Mouse (Mus musculus): Measurements from ENCODE around the gene Nell2.
A peak's percentile ranks its signal among the peaks of the same experiment; 100 is the strongest.

Gene Nell2

DNA sequence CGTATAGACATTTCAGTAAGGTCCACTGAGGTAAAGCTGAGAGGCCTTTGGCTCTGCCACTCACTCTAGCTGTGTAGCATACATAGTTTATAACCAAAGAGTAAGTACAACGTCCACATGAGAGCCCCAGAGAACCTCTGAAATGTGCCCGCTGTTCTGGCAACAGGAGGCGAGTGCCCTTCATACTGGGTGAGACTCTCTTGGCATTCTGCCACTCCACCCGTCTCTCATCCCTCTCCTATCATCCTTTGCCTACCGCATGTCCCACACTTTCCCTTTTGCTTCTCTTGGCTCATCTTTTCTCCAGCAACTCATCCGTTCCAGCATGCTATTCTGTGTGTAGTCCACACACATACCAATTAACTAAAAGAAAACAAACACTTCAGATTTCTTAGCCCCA lies 442.4 kb downstream of the Nell2 start:
- peak; percentile 61 to 69 for DNase-seq

DNA sequence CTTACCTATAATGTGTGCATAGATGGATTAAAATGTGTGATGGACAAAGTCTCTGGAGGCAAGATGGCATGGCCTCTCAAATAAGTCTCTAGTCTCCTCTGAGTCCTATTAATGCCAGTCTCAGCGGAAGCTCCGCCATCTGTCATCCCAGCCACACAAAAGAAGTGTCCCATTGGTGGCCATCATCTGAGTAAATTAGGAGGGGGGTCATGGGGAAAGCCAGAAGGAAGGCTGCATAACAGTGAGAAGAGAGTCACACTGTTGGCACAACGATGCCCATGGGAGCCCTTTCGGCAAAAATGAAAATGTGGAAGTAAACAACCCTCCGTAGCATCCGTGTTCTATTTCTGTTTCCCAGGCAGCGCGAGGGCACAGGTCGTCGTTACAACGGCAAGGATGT lies 446.7 kb downstream of the Nell2 start:
- DNase-seq: peak; percentile 40 to 60

DNA sequence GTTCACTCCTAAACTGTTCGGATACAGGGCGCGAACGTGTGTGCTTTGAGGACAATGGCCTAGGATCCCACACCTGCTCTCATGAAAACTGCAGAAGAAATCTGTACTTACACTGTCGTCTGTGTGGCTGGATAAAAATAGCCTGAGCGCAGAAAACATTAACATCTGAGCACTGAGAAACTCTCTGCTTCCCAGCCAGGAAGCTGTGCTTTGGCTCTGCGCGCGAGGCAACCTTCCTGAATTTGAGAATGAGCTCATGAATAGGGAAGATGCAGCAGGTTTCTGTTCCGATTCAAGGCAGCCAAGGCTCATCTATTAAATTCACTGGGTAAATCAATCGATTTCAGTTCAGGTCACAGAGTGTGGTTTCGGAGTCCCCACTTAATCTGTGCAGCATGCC lies 453.0 kb downstream of the Nell2 start:
- peak; percentile 57 to 64 for DNase-seq

DNA sequence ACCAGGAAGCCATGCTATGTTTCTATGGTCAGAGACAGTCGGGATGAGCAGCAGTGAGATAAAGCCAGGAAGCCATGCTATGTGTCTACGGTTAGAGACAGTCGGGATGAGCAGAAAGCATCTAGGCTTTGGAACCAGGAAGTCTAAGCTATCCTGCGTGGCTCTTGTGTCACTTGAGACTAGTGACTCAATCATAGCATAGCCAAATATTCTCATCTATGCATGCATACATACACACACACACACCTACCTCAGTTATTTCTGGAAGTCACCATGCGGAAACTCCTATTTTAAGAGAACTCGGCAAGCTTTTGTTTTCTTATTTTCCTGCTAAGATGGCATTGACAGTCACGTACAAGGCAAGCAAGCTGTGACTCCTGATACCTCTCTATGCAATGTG lies 457.5 kb downstream of the Nell2 start:
- DNase-seq: no peak

DNA sequence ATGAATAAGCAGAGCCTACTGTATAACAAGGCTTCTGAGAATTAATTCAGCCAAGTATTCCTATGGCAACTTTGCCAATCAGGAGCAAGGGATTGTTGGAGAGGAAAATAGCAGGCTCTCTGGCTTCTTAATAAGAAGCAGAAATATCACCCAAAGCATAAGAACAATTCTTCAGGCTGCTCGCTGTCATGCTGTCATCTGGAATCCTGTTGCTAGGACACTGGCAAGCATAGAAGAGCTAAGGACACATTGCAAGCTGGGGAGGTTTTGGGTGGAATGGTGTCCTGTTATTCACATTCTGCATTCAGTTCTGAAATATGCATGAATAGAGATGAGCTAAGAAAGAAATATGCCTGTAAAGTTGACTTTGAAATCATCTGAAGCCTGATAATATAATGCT lies 459.6 kb downstream of the Nell2 start:
- no peak for DNase-seq

DNA sequence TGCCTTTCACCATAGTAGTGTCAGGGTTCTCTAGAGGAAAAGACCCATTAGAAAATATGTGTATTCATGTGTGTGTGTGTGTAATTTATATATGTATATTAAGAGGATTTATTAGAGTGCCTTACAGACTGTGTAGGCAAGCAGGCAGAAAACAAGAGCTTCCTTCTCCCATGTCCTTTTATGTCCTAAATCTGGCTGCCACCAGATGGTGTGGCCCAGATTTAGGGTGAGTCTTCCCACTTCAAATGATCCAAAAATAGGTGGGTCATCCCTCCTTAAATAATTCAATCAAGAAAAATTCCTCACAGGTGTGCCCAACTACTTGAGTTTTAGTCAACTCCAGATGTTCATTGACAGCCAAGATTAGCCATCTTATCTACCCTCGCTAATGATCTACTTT lies 460.3 kb downstream of the Nell2 start:
- DNase-seq: no peak

DNA sequence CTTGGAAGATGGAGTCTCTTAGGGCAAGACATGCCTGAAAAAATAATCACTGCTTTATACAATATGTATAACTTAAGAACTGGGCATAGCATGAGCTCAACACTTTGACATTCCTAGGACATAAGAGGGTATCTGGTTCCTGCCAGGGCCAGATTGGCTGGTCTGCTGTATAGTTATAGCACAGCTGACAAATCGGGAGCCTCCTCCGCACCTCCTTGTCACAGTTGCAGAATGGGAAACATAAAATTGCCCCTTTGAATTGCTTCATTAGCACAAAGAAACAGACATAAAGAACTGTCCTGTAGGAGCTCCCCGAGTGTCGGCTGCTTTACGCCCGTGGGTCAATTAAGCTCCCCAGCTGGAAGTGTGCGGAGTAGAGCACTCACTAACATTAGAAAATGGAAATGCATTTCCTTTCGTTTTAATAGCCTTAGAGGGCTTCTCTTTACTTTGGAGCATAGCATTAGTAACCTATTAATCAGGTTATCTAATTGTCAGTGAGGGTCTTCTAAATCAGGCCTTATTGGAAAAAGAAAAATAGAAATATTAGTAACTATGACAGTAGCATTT lies 473.2 kb downstream of the Nell2 start:
- no peak for DNase-seq

DNA sequence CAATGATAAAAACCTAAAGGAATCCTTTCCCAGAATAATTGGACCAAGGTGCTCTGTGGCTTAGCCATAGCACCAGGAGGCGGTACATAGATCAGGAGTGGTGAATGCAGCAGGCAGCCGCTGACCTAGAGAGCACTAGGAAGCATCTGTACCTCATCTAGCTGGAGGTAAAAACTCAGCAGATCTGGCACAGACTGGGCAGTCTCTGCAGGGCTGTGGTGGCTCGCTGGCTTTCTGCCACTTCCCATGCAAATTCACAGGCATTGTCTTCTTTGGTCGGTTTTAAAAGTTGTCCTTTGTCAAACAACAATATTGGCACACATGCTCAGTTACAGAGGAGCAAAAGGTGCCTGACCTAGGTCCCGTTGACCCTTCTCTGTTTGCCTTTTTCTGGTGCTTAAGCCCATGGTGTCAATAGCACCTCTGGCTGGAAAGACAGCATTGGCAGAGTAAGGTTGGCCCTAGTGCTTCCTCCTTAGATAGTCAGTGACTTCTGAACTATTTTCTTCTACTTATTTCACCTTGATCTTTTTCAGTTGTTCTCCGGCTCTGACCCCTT lies 479.1 kb downstream of the Nell2 start:
- DNase-seq: peak; percentile 75 to 76

DNA sequence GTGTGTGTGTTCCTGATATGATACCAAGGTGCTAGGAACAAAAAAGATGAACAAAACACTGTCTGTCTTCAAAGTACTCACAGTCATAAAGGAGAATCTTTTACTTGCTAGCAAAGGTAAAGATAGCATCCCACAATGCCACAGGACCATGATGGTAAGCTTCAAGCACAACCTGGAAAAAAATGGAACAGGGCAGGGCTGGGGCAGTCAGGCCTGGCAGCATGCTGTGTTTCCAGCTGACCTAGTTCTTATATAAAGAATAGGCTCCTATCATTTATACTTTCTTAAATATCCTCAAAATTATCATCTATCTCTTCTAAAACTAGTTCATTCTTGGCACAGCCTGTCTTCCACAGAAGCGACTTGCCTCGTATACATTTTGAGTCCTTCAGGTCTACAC lies 480.9 kb downstream of the Nell2 start:
- DNase-seq: peak; percentile 32 to 56

DNA sequence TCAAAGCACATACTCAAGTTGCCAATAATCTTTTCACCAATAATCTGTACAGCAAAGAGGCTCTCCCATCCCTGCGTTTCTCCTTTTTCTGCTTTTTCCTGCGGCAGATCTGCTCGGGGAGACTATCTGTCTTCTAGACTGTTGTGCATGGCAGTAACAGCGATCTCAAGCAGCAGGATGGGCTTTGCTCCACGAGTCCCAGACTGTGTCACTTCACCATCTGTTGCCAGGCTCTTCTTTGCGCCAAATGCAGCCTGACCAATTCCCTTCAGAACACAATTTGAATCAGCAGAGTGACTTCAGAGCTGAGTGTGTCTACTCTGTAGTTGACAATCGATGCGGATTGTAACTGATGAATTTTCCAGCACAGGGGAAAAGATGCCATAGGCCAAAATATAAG lies 484.3 kb downstream of the Nell2 start:
- DNase-seq: peak; percentile 89 to 93

DNA sequence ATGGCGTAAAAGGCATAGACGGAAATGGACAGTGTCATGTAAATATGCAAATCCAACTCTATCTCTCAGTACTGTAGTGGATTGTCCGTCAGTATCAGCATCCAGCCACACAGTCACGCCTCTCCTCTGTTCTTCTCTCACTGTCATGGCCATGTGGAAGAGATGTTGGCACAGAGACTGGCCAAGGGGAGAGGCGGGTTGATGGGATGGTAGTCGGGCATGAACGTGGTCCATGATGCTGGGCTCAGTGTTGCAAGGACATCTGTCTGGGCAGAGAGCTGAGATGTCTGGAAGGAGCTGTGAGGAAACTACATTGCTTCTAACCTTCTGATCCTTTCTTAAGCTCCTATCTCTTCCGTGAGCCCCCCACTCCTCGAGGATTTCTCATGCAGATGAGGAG lies 485.9 kb downstream of the Nell2 start:
- DNase-seq: peak; percentile 44

DNA sequence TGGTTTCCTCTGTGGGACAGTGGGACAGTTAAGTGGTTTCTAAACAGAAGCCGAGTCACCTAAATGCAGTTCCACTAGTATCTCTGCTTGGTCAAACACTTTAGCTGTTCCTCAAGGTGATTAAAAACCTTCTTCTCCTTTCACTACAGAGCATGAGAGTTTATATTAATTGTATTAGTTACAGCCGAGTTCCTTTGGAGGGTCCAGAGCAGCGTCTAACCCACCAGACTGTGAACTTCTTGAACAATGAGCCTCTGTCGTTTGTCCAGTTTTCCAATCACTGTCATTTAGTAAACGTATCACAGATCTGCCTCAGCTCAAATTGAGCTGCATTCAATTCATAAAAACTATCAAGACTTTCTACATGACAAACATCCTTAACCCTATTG lies 498.9 kb downstream of the Nell2 start:
- no peak for DNase-seq

DNA sequence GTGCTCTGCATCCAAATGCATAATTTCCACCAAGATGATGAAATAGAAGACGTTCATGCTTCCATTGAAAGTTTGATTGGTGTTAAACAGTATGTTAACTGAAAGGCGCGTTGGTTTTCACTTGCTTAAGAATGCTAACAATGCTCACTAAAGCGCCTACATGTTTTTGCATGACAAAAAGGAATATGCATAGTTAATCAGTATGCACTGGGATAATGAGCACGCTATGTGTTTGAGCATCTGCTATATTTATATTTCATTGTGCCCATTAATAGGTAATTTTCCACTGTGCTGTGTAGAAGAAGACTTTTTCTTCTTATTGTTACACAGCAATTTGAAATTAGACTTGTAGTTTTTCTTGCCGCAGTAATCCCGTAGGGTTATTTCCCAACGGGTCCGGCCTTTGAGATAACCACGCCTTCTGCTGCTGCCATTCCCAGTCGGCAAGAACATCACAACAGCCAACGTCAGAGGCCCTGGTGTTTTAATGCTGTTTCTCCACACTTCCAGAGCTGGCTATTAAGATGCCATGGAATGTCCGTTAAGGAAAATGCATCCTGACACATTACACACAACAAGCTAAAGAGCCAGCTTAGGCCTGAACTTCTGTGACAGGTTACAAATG lies 499.4 kb downstream of the Nell2 start:
- no peak for DNase-seq
